Mouse (Mus musculus): ENCODE data around the gene Plaur.

- TF ChIP-seq CTCF (IDR thresholded peaks at IDR 0.05; ENCODE audit: borderline replicate concordance, insufficient read depth, low read depth, low read length) (no peak), POLR2A (IDR thresholded peaks at IDR 0.05; ENCODE audit: borderline replicate concordance, insufficient read depth, low read length) (no peak)
These were observed 770 bp upstream of the Plaur start for GRCm38 (mm10) chr7:24461376-24462051.
